Mouse (Mus musculus): ENCODE measurements around the gene Gpx7. TPM values are rescaled to one million over a fixed set of nuclear protein-coding genes. Genes with fewer than 3 reads are reported as not detected.

Gpx7 gene
- polyA plus RNA-seq, 2 experiments: 5.8 to 7.6 TPM

- WGBS (ENCODE audit: insufficient replicate concordance): 3% methylated on average over 52 of the region's 52 CpGs
- Histone ChIP-seq H3K27ac (no peak overlapping the region), H3K27me3 (ENCODE audit: control insufficient read depth, insufficient read depth, low read length) (peaks cover 18% of the 10 kb centered on the region), H3K9ac (replicated peaks) (peak overlapping the region; percentile 27; the same call in 1 of the 2 replicates), H3K4me1 (replicated peaks; ENCODE audit: control insufficient read depth in 2 of 2, insufficient read depth in 2 of 2, low read length in 1 of 2) (peaks cover 0 to 10% of the 10 kb centered on the region in 2 experiments; a peak in 2 of 4 replicates), H3K4me2 (ENCODE audit: low read depth) (peak overlapping the region; percentile 52), H3K4me3 (ENCODE audit: insufficient read depth in 1 of 2, low read depth in 2 of 2, low read length in 2 of 2) (peak overlapping the region; percentile 37 to 41), H3K9me3 (ENCODE audit: control insufficient read depth, low read length) (no peaks in the 10 kb centered on the region), H3K36me3 (replicated peaks; ENCODE audit: control insufficient read depth, insufficient read depth, low read depth) (no peaks in the 10 kb centered on the region)
- ATAC-seq (ENCODE audit: insufficient read depth) (0 out of 2 replicates have a peak, but pooled peaks have one; percentile 15), DNase-seq (ENCODE audit: low read depth in 3 of 3, low spot score in 3 of 3) (no peak)
- TF ChIP-seq CTCF (IDR thresholded peaks at IDR 0.05; ENCODE audit: low read depth) (no peak), EP300 (IDR thresholded peaks at IDR 0.05; ENCODE audit: low read depth) (no peak)
These were observed 462 bp downstream of the Gpx7 start for GRCm38 (mm10) chr4:108406138-108406860.

- no peak overlapping the region for H3K9ac ChIP-seq (replicated peaks)
These were observed 1.0 kb downstream of the Gpx7 start for GRCm38 (mm10) chr4:108405766-108406137.

DNA sequence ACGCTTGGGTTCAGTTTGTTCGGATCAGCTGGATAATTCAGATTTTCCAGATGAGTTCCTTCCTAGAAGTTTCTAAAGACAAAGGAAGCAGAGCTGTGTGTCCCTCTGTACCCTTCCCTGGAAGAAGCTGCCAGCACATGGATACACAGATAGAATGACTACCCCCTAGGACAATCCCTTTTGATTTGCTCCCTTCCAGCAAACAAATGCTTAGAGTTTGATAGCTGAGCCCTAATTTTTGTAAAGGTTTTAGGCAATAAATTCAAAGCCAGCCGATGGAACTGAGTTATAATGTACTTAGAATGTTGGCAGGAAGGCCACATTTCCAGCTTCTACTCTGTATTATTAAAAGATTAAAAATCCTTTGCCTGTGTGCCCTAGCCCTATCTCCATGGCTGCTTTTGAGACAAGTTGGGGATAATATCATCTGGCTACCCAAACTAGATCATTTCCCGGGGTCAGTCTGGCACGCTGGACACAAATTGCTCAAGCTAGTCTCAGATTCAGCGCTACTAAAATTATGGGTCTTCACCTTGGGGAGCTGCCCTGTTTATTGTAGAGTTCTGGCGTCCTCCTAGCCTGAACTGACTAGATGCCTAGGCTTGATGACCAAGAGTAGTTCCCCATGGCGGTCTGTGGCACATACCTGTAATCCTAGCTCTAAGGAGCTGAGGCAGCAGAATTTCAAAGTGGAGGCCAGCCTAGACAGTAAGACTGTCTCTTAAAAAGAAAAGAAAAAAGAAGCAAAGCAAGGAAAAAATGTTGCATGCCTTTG, 2.7 kb downstream of the Gpx7 start:
- Histone ChIP-seq H3K27me3 (ENCODE audit: control insufficient read depth, insufficient read depth, low read length) (peaks cover 18% of the 10 kb centered on the region), H3K4me3 (ENCODE audit: insufficient read depth in 1 of 2, low read depth in 2 of 2, low read length in 2 of 2) (no peak overlapping the region), H3K9ac (replicated peaks) (no peak overlapping the region), H3K4me2 (ENCODE audit: low read depth) (no peak overlapping the region), H3K4me1 (replicated peaks; ENCODE audit: control insufficient read depth in 2 of 2, insufficient read depth in 2 of 2, low read length in 1 of 2) (peaks cover 0 to 10% of the 10 kb centered on the region in 2 experiments; a peak in 2 of 4 replicates), H3K27ac (no peak overlapping the region), H3K9me3 (ENCODE audit: control insufficient read depth, low read length) (no peaks in the 10 kb centered on the region), H3K36me3 (replicated peaks; ENCODE audit: control insufficient read depth, insufficient read depth, low read depth) (no peaks in the 10 kb centered on the region)
- WGBS (ENCODE audit: insufficient replicate concordance): 74% methylated on average over 8 of the region's 8 CpGs
- no peak for DNase-seq (ENCODE audit: low read depth in 3 of 3, low spot score in 3 of 3)
- no peak for ATAC-seq (ENCODE audit: insufficient read depth)
- TF ChIP-seq CTCF (IDR thresholded peaks at IDR 0.05; ENCODE audit: low read depth) (no peak), EP300 (IDR thresholded peaks at IDR 0.05; ENCODE audit: low read depth) (no peak)

More at GRCm38 (mm10) chr4:108405766-108406137, 1.0 kb downstream of the Gpx7 start:
- DNase-seq (ENCODE audit: low read depth in 3 of 3, low spot score in 3 of 3) (no peak), ATAC-seq (ENCODE audit: insufficient read depth) (0 out of 2 replicates have a peak, but pooled peaks have one; percentile 23)
- WGBS (ENCODE audit: insufficient replicate concordance): 62% methylated on average over 3 of the region's 3 CpGs
- no peaks in the 10 kb centered on the region for H3K36me3 ChIP-seq (replicated peaks; ENCODE audit: control insufficient read depth, insufficient read depth, low read depth)
- H3K27me3 ChIP-seq (ENCODE audit: control insufficient read depth, insufficient read depth, low read length): peaks cover 18% of the 10 kb centered on the region
- H3K9me3 ChIP-seq (ENCODE audit: control insufficient read depth, low read length): no peaks in the 10 kb centered on the region
- peaks cover 0 to 10% of the 10 kb centered on the region in 2 experiments; a peak in 2 of 4 replicates for H3K4me1 ChIP-seq (replicated peaks; ENCODE audit: control insufficient read depth in 2 of 2, insufficient read depth in 2 of 2, low read length in 1 of 2)
- H3K4me3 ChIP-seq (ENCODE audit: insufficient read depth in 1 of 2, low read depth in 2 of 2, low read length in 2 of 2): peak overlapping the region; percentile 15 to 37; a peak in 2 of 4 replicates
- H3K27ac ChIP-seq: no peak overlapping the region
- peak overlapping the region; percentile 52; the same call in 1 of the 2 replicates for H3K4me2 ChIP-seq (ENCODE audit: low read depth)
- TF ChIP-seq CTCF (IDR thresholded peaks at IDR 0.05; ENCODE audit: low read depth) (no peak), EP300 (IDR thresholded peaks at IDR 0.05; ENCODE audit: low read depth) (no peak)

DNA sequence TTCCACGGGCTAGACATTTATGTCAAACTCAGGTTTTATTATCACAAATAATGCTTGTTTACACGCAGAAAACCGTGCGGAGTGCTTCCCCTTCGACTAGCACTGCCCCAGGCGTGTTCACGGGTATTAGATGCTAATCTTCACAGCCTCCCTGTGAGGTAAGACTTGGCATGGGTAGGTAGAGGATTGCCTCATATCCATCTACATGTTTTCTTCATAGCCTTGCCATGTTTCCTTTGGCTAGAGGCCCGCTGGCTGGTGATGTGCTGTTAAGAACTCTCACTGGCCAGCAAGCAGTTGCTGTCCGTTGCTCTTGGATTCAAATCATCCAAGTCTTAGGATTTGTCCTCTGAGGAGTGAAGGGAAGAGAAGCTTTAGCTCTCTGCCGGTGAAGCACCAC, 6.4 kb downstream of the Gpx7 start:
- no peak for DNase-seq (ENCODE audit: low read depth in 3 of 3, low spot score in 3 of 3)

DNA sequence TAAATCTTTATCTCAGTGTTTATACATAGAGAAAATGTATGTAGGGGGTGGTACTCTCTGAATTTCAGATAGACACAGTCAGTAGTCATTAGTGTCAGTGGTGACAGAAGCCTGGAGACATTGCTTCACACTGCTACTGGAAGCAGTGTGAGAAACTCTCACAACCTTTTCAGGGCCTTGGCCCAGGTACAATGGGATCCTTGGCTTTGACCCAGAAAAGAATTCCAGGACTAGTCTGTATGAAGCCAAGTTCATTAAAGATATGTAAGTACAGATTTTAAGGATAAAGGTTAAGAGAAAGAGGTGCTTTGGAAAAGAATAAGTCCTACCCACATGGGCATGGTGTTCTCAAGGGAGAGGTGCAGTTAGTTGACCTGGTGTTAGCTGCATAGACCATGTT, 12.5 kb downstream of the Gpx7 start:
- H3K9ac ChIP-seq (replicated peaks): no peak overlapping the region
- no peak overlapping the region for H3K27ac ChIP-seq
- no peak for DNase-seq (ENCODE audit: low read depth in 3 of 3, low spot score in 3 of 3)
- H3K27me3 ChIP-seq (ENCODE audit: control insufficient read depth, insufficient read depth, low read length): no peaks in the 10 kb centered on the region
- H3K4me2 ChIP-seq (ENCODE audit: low read depth): no peak overlapping the region
- TF ChIP-seq EP300 (IDR thresholded peaks at IDR 0.05; ENCODE audit: low read depth) (no peak), CTCF (IDR thresholded peaks at IDR 0.05; ENCODE audit: low read depth) (no peak)
- H3K4me1 ChIP-seq (replicated peaks; ENCODE audit: control insufficient read depth in 2 of 2, insufficient read depth in 2 of 2, low read length in 1 of 2): peaks cover 0 to 8% of the 10 kb centered on the region in 2 experiments; a peak in 1 of 4 replicates
- H3K36me3 ChIP-seq (replicated peaks; ENCODE audit: control insufficient read depth, insufficient read depth, low read depth): no peaks in the 10 kb centered on the region
- no peak for ATAC-seq (ENCODE audit: insufficient read depth)
- no peak overlapping the region for H3K4me3 ChIP-seq (ENCODE audit: insufficient read depth in 1 of 2, low read depth in 2 of 2, low read length in 2 of 2)
- no peaks in the 10 kb centered on the region for H3K9me3 ChIP-seq (ENCODE audit: control insufficient read depth, low read length)

More for the DNA sequence above, 6.4 kb downstream of the Gpx7 start:
- Histone ChIP-seq H3K9me3 (ENCODE audit: control insufficient read depth, low read length) (no peaks in the 10 kb centered on the region), H3K27me3 (ENCODE audit: control insufficient read depth, insufficient read depth, low read length) (no peaks in the 10 kb centered on the region; the same call in 1 of the 2 replicates), H3K9ac (replicated peaks) (no peak overlapping the region), H3K4me1 (replicated peaks; ENCODE audit: control insufficient read depth in 2 of 2, insufficient read depth in 2 of 2, low read length in 1 of 2) (no peaks in the 10 kb centered on the region), H3K4me2 (ENCODE audit: low read depth) (no peak overlapping the region), H3K36me3 (replicated peaks; ENCODE audit: control insufficient read depth, insufficient read depth, low read depth) (no peaks in the 10 kb centered on the region), H3K27ac (no peak overlapping the region), H3K4me3 (ENCODE audit: insufficient read depth in 1 of 2, low read depth in 2 of 2, low read length in 2 of 2) (no peak overlapping the region)
- 69% methylated on average over 10 of the region's 10 CpGs for WGBS (ENCODE audit: insufficient replicate concordance)
- no peak for TF ChIP-seq EP300 (IDR thresholded peaks at IDR 0.05; ENCODE audit: low read depth)
- TF ChIP-seq CTCF (IDR thresholded peaks at IDR 0.05; ENCODE audit: low read depth): no peak
- no peak for ATAC-seq (ENCODE audit: insufficient read depth)

Data from liver, embryonic 14.5 days (tissue).